Mouse (Mus musculus) forebrain, embryonic 14.5 days (tissue): ENCODE measurements around the gene Bak1. TPM values are rescaled to one million over a fixed set of nuclear protein-coding genes. Genes with fewer than 3 reads are reported as not detected.

Experiments
- ATAC-seq: fragments of 200-750 bp; cut with Nextera tagmentation; 2 replicates; pipeline ENCODE4 v1.8.0; 2017; ENCODE audit warnings: mild to moderate bottlenecking, moderate library complexity
- DNase-seq: peaks from one replicate; pipeline ENCODE4 v3.0.0-alpha.2; 2015; ENCODE audit warnings: low spot score
- H3K27ac ChIP-seq: fragments of 300-500 bp; sonication (generic); 2 replicates; pipeline ENCODE4 v1.5.1; 2014; ENCODE audit warnings: low read depth, mild to moderate bottlenecking, control low read depth, low read length, moderate library complexity
- H3K27me3 ChIP-seq: fragments of 300-500 bp; sonication (generic); replicated peaks from 2 replicates; pipeline ENCODE4 v1.6.1; 2014; ENCODE audit warnings: low read length, control low read depth, mixed read lengths; ENCODE audit not compliant: control insufficient read depth, insufficient read depth
- H3K36me3 ChIP-seq: fragments of 300-500 bp; sonication (generic); 2 replicates; pipeline ENCODE4 v1.6.1; 2014; ENCODE audit warnings: low read length, control low read depth; ENCODE audit not compliant: control insufficient read depth, insufficient read depth
- H3K4me1 ChIP-seq: fragments of 300-500 bp; sonication (generic); 2 replicates; pipeline ENCODE4 v1.6.1; 2014; ENCODE audit warnings: antibody characterized with exemption, low read length, control low read depth; ENCODE audit not compliant: control insufficient read depth, insufficient read depth
- H3K4me2 ChIP-seq: fragments of 300-500 bp; sonication (generic); 2 replicates; pipeline ENCODE4 v1.6.1; 2014; ENCODE audit warnings: mild to moderate bottlenecking, control low read depth, low read length
- H3K4me3 ChIP-seq: fragments of 300-500 bp; sonication (generic); 2 replicates; pipeline ENCODE4 v1.5.1; 2014; ENCODE audit warnings: low read depth, low read length, control low read depth
- H3K9ac ChIP-seq: fragments of 300-500 bp; sonication (generic); 2 replicates; pipeline ENCODE4 v1.6.1; 2014; ENCODE audit warnings: mild to moderate bottlenecking, low read length, control low read depth, moderate library complexity
- H3K9me3 ChIP-seq: fragments of 300-500 bp; sonication (generic); replicated peaks from 2 replicates; pipeline ENCODE4 v1.6.1; 2016; ENCODE audit warnings: low read length, control low read depth, mixed read lengths; ENCODE audit not compliant: control insufficient read depth
- WGBS: fragments of 180-500 bp; shearing (Covaris S2); extraction: QIAGEN DNeasy Blood & Tissue Kit; methylation state at CpG from one replicate; pipeline ENCODE4 v1.1.7; 2014; 5-methylcytosine and 5-hydroxymethylcytosine counted together
- polyA plus RNA-seq: library from polyadenylated mRNA; unstranded; fragments of >200 nt; fragmentation: Nextera tagmentation; extraction: Ambion mirVana; gene quantifications from 2 replicates; pipeline ENCODE4 v1.2.1, GENCODE M21; 2014

Gene Bak1
- polyA plus RNA-seq, 1 experiment from 2014 or later, result 7.6 TPM

DNA sequence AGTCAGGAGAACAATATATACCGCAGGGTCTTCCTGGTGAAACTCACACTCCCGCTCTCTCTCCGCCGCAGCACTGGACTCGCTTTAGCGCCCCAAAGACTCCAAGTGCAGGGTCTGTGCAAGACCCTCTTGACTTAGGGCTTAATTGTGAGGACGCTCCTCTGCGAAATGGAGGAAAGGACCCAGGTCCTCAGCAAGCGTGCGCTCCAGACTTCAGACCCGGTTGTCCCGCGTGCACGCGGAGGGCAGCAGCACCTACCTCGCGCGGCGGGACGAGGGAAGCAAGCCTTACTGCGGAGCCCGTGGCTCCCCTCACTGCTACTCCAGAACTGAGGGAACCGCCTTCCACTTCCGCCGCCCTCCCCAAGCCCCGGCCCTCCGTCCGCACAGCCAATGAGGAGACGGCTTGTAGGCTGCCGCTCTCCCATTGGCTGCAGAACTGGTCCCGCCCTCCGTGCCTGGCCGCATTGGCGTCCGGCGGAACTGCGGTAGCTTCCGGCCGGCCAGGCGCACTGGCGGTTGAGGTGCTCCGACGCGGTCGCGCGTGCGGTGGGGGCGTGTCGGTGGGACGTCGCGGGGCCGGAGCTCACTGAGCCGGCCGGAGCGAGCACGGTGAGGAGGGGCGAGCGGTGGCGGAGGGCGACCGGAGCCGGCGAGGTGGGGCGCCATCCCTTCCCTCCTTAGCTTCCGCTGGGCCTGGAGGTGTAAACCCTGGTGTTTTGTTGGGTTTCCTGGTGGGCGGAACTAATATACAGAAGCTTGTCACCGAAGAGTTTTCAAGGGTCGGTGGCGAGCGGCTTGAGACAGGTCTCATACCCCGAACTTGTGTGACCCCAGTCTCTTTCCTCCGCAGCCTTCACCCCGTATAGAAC lies 55.9 kb downstream of the Bak1 start, which contains the start of gene Zbtb9:
TSS of gene Zbtb9 (plus strand) at position 465 of the 872 bp plus-strand sequence.
- Histone ChIP-seq H3K4me1 (peaks cover 18% of the 10 kb centered on the region), H3K36me3 (peaks cover 58% of the 10 kb centered on the region), H3K4me3 (peak within 1 kb of the TSS; percentile 84), H3K9ac (peak within 1 kb of the TSS; percentile 84), H3K4me2 (peak within 1 kb of the TSS; percentile 95), H3K27ac (peak within 1 kb of the TSS; percentile 75), H3K27me3 (no peaks in the 10 kb centered on the region), H3K9me3 (no peaks in the 10 kb centered on the region)
- WGBS, result 0% methylated on average over 74 of the region's 75 CpGs
- ATAC-seq (peak; percentile 100), DNase-seq (peak; percentile 97)

DNA sequence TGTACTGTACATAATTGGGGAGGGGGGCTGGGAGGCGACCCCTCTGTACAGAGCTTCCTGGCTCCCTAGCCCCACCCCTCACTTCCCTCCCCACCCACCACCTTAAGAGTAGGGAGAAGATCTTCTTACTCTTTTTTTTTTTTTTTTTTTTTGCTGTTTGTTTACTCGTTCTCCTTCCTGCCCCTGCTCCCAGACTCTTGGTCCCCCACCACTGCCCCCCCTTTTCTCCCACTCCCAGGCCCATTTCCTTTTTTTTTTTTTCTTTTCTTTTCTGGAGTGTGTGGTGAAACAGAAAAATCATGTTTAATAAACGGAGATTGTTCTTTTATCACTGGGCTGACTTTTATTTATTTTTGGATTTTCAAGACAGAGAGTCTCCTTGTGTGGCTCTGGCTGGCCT lies 56.7 kb downstream of the Bak1 start:
- Histone ChIP-seq H3K27me3 (no peaks in the 10 kb centered on the region), H3K4me3 (peak overlapping the region; percentile 84), H3K9ac (peak overlapping the region; percentile 84), H3K4me2 (peak overlapping the region; percentile 95), H3K27ac (no peak overlapping the region), H3K9me3 (no peaks in the 10 kb centered on the region), H3K36me3 (peaks cover 60% of the 10 kb centered on the region), H3K4me1 (peaks cover 18% of the 10 kb centered on the region)
- 8% methylated on average over 3 of the region's 3 CpGs for WGBS
- DNase-seq (no peak), ATAC-seq (no peak)

DNA sequence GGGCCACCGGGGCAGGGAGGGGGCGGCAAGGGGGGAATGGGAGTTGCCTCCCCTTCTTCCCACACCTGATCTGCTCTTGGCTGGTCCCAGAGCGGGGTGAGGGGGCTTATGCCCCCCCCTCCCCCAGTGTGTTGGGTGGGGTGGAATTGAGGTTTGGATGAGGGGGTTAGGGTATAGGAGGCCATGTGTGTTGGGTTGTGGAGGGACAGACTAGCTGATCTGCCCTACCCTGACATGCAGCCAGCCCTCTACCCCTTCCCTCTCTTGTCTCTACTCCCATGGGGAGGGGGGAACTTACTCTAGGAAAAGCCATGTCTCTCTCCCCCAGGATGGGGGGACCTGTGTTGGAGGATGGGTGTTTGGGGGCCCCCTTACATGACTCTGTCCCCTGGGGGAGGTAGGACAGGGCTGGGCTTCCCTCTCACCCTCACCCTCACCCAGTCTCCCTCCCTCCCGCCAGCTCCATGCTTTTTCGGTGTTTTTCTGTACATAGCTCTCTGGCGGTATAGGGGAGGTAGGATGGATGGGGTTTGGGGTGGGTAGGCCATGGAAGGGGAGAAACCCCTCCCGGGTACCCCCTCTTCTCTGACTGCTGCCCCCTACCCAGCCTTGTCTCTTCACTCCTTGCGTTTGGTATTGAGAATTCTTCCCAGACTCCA lies 57.4 kb downstream of the Bak1 start:
- DNase-seq (no peak), ATAC-seq (no peak)
- Histone ChIP-seq H3K27me3 (no peaks in the 10 kb centered on the region), H3K4me1 (peaks cover 15% of the 10 kb centered on the region), H3K9ac (no peak overlapping the region), H3K36me3 (peaks cover 60% of the 10 kb centered on the region), H3K4me2 (no peak overlapping the region), H3K9me3 (no peaks in the 10 kb centered on the region), H3K4me3 (no peak overlapping the region), H3K27ac (no peak overlapping the region)
- 50% methylated on average over 8 of the region's 8 CpGs for WGBS

DNA sequence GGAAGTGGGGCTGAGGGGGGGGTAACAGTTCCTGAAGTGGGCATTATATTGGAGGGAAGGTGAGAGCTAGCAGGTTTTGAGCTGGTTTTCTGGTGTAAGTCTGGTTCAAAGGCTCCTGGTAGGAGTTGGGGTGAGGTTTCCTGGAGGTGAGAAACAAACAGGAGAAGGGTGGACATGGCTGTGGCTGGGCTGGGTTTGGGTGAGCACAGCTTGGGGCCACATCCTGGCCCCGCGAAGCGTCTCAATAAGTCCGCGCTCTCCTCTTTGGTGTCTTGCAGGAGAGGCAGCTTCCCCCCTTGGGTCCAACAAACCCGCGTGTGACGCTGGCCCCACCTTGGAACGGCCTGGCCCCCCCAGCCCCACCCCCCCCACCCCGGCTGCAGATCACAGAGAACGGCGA lies 58.6 kb downstream of the Bak1 start:
- no peak for ATAC-seq

More for the DNA sequence above, 58.6 kb downstream of the Bak1 start:
- no peak for DNase-seq
- Histone ChIP-seq H3K36me3 (peaks cover 60% of the 10 kb centered on the region), H3K27ac (no peak overlapping the region), H3K4me3 (no peak overlapping the region), H3K4me1 (peaks cover 15% of the 10 kb centered on the region), H3K27me3 (no peaks in the 10 kb centered on the region), H3K9me3 (no peaks in the 10 kb centered on the region), H3K9ac (no peak overlapping the region), H3K4me2 (no peak overlapping the region)
- WGBS, result 76% methylated on average over 10 of the region's 12 CpGs

Other genes with a start within 250 kb of the Bak1 start
- gene Bnip1, start 247.9 kb downstream of the Bak1 start, polyA plus RNA-seq, result 44.0 and 48.2 TPM in 2 replicates
- not detected in 2 replicates for gene Nkx2-5, start 184.0 kb downstream of the Bak1 start, polyA plus RNA-seq
- gene Kifc5b, start 111.9 kb downstream of the Bak1 start, polyA plus RNA-seq, result 2.4 and 3.0 TPM in 2 replicates
- gene Phf1, start 96.0 kb downstream of the Bak1 start, polyA plus RNA-seq, result 10.0 and 12.1 TPM in 2 replicates
- 137 and 150 TPM in 2 replicates for gene Cuta, start 89.4 kb downstream of the Bak1 start, polyA plus RNA-seq
- 4.2 and 4.9 TPM in 2 replicates for gene Syngap1, start 87.8 kb downstream of the Bak1 start, polyA plus RNA-seq
- 9.1 and 10.0 TPM in 2 replicates for gene Zbtb9, start 55.8 kb downstream of the Bak1 start, polyA plus RNA-seq
- 0.61 and 0.79 TPM in 2 replicates for gene Itpr3, start 28.3 kb upstream of the Bak1 start, polyA plus RNA-seq
- gene Uqcc2, start 104.9 kb upstream of the Bak1 start, polyA plus RNA-seq, result 360 and 385 TPM in 2 replicates
- gene Ip6k3, start 138.8 kb upstream of the Bak1 start, polyA plus RNA-seq, result 0.21 and 0.28 TPM in 2 replicates
- 11.3 and 14.8 TPM in 2 replicates for gene Lemd2, start 175.5 kb upstream of the Bak1 start, polyA plus RNA-seq